Mouse (Mus musculus): ENCODE measurements around the gene Cd44. TPM values are rescaled to one million over a fixed set of nuclear protein-coding genes. Genes with fewer than 3 reads are reported as not detected.

Gene Cd44
- polyA plus RNA-seq, 1 experiment, result 0.15 TPM

DNA sequence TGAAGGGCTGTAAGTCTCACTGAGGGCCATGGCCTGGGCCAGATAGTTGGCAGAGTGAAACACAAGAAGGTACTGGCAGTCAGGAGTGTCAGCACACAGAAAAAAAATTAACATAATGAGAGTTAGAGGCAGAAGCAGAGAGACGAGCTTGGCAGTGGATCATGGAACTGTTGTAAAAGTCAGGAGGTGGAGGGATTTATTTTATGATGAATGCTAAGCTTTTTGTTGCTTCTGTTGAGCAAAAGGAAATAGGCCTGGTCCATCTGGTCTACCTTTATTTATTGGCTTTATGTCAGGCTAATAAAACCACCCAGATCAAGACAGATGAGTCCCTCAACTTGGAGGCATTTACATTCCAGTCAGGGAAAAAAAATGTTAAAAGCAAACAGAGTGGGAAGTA is 31.2 kb upstream of the Cd44 start:
- Histone ChIP-seq H3K27ac (ENCODE audit: control insufficient read depth, insufficient read depth, low read depth, low read length) (no peak overlapping the region), H3K27me3 (ENCODE audit: control insufficient read depth, insufficient read depth, low read length) (no peaks in the 10 kb centered on the region), H3K4me1 (ENCODE audit: control insufficient read depth, insufficient read depth, low read length) (no peaks in the 10 kb centered on the region), H3K36me3 (ENCODE audit: control insufficient read depth, insufficient read depth, low read length) (no peaks in the 10 kb centered on the region), H3K4me3 (ENCODE audit: control insufficient read depth, low read depth, low read length) (no peak overlapping the region)
- no peak for TF ChIP-seq CTCF (IDR thresholded peaks at IDR 0.05; ENCODE audit: control insufficient read depth, insufficient read depth, insufficient replicate concordance, low read depth, low read length)
- no peak for TF ChIP-seq POLR2A (IDR thresholded peaks at IDR 0.05; ENCODE audit: control insufficient read depth, low read depth, low read length)

DNA sequence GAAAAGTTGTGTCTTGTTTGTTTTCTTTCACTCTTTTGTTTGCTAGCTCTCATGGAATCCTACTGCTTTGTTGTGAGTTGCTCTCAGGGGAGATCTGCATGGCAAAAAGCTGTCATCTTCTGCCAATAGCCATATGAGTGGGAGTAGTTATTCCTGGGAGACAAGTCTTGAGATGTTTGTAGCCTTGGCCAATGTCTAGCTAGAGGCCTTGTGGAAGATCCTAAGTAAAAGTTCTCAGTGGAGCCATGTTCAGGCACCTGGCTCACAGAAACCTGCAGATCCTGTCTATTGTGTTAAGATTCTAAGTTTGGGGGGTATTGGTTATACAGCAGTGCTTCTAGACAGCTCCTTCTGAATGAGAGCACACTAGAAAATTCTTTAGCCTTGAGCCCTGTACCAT is 26.7 kb upstream of the Cd44 start:
- no peak overlapping the region for H3K27ac ChIP-seq (ENCODE audit: control insufficient read depth, insufficient read depth, low read depth, low read length)
- H3K4me1 ChIP-seq (ENCODE audit: control insufficient read depth, insufficient read depth, low read length), result no peaks in the 10 kb centered on the region
- H3K4me3 ChIP-seq (ENCODE audit: control insufficient read depth, low read depth, low read length), result no peak overlapping the region
- no peak for TF ChIP-seq POLR2A (IDR thresholded peaks at IDR 0.05; ENCODE audit: control insufficient read depth, low read depth, low read length)
- TF ChIP-seq CTCF (IDR thresholded peaks at IDR 0.05; ENCODE audit: control insufficient read depth, insufficient read depth, insufficient replicate concordance, low read depth, low read length), result no peak
- no peaks in the 10 kb centered on the region for H3K36me3 ChIP-seq (ENCODE audit: control insufficient read depth, insufficient read depth, low read length)
- H3K27me3 ChIP-seq (ENCODE audit: control insufficient read depth, insufficient read depth, low read length), result no peaks in the 10 kb centered on the region

DNA sequence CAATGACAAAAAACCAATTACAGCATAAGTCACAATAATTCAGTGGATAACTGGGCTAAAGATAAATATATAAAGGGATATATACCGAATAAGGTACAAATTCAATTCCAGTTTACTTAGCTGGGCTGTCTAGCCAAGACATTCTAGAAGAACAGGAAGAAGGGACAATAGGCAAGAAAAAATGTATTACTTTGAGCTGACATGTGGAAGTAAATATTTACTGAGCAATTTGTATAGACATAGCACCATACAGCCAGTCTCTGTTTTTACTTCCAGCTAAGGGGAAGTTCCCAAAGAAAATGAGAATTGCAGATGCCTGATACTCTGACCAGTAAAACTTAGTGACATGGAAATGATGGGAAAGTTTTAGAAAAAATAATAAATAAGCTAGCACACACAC is 23.0 kb upstream of the Cd44 start:
- TF ChIP-seq CTCF (IDR thresholded peaks at IDR 0.05; ENCODE audit: control insufficient read depth, insufficient read depth, insufficient replicate concordance, low read depth, low read length), result no peak
- TF ChIP-seq POLR2A (IDR thresholded peaks at IDR 0.05; ENCODE audit: control insufficient read depth, low read depth, low read length), result no peak
- H3K27ac ChIP-seq (ENCODE audit: control insufficient read depth, insufficient read depth, low read depth, low read length), result no peak overlapping the region
- H3K4me3 ChIP-seq (ENCODE audit: control insufficient read depth, low read depth, low read length), result no peak overlapping the region
- no peaks in the 10 kb centered on the region for H3K36me3 ChIP-seq (ENCODE audit: control insufficient read depth, insufficient read depth, low read length)
- no peaks in the 10 kb centered on the region for H3K4me1 ChIP-seq (ENCODE audit: control insufficient read depth, insufficient read depth, low read length)
- H3K27me3 ChIP-seq (ENCODE audit: control insufficient read depth, insufficient read depth, low read length), result no peaks in the 10 kb centered on the region

DNA sequence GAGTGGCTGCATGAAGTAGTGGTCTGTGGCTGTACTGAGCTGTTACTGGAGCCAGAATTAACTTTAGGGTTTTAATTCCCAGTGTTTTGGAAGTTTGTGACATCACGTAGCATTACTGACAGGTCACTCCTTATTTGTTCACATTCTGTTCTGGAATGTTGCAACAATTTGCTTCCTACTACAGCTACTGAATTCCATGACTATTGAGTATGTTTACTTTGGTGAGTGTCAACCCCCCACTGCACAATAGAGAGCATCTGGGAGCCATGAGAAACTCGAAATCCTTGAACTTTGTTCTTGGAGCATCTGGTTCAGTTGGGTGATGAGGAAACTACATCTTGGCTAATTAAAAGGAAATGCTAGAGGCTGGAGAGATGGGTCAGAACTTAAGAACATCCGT is 22.2 kb upstream of the Cd44 start:
- no peaks in the 10 kb centered on the region for H3K4me1 ChIP-seq (ENCODE audit: control insufficient read depth, insufficient read depth, low read length)
- no peak overlapping the region for H3K27ac ChIP-seq (ENCODE audit: control insufficient read depth, insufficient read depth, low read depth, low read length)
- no peaks in the 10 kb centered on the region for H3K36me3 ChIP-seq (ENCODE audit: control insufficient read depth, insufficient read depth, low read length)
- H3K27me3 ChIP-seq (ENCODE audit: control insufficient read depth, insufficient read depth, low read length), result no peaks in the 10 kb centered on the region
- TF ChIP-seq POLR2A (IDR thresholded peaks at IDR 0.05; ENCODE audit: control insufficient read depth, low read depth, low read length) (no peak), CTCF (IDR thresholded peaks at IDR 0.05; ENCODE audit: control insufficient read depth, insufficient read depth, insufficient replicate concordance, low read depth, low read length) (no peak)
- H3K4me3 ChIP-seq (ENCODE audit: control insufficient read depth, low read depth, low read length), result peak overlapping the region; percentile 21; the same call in 1 of the 2 replicates

DNA sequence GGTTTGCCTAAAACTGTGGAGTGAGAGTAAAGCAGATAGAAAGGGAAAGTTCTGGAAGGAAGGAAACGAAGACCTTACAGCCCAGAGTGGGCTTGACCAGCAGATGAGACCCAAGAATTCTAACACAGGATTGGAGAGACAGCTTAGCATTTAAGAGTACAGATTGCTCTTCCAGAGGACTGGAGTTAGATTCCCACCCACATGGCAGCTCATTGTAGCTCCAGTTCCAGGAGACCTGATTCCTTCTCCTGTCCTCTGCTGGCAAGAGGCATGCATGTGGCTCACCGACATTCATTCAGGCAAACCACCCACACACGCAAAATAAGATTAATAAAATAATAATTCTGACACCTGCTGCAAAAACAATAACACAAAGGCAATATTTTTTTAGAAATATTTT is 20.6 kb upstream of the Cd44 start:
- no peak overlapping the region for H3K4me3 ChIP-seq (ENCODE audit: control insufficient read depth, low read depth, low read length)
- H3K27ac ChIP-seq (ENCODE audit: control insufficient read depth, insufficient read depth, low read depth, low read length), result no peak overlapping the region
- no peaks in the 10 kb centered on the region for H3K27me3 ChIP-seq (ENCODE audit: control insufficient read depth, insufficient read depth, low read length)
- no peaks in the 10 kb centered on the region for H3K36me3 ChIP-seq (ENCODE audit: control insufficient read depth, insufficient read depth, low read length)
- no peak for TF ChIP-seq POLR2A (IDR thresholded peaks at IDR 0.05; ENCODE audit: control insufficient read depth, low read depth, low read length)
- no peak for TF ChIP-seq CTCF (IDR thresholded peaks at IDR 0.05; ENCODE audit: control insufficient read depth, insufficient read depth, insufficient replicate concordance, low read depth, low read length)
- H3K4me1 ChIP-seq (ENCODE audit: control insufficient read depth, insufficient read depth, low read length), result no peaks in the 10 kb centered on the region

DNA sequence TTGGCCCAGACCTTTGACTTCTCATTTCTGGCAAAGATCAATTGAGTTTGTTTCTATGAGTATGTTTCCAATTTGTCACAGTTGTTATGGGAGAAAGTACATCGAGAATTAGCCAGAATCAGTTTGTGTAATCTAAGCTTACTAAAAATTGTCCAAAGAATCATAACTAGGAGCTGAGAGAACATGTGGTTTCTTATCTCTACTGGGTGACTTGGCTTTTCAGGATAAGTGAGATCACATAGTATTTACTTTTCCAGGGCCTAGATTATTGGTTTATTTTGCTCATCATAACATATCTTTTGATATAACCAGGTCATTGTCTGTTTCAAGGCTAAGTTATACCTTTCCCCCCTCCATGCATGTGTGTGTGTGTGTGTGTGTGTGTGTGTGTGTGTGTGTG is 16.8 kb upstream of the Cd44 start:
- Histone ChIP-seq H3K4me1 (ENCODE audit: control insufficient read depth, insufficient read depth, low read length) (no peaks in the 10 kb centered on the region), H3K4me3 (ENCODE audit: control insufficient read depth, low read depth, low read length) (no peak overlapping the region), H3K27me3 (ENCODE audit: control insufficient read depth, insufficient read depth, low read length) (no peaks in the 10 kb centered on the region), H3K36me3 (ENCODE audit: control insufficient read depth, insufficient read depth, low read length) (no peaks in the 10 kb centered on the region), H3K27ac (ENCODE audit: control insufficient read depth, insufficient read depth, low read depth, low read length) (no peak overlapping the region)
- no peak for TF ChIP-seq POLR2A (IDR thresholded peaks at IDR 0.05; ENCODE audit: control insufficient read depth, low read depth, low read length)
- no peak for TF ChIP-seq CTCF (IDR thresholded peaks at IDR 0.05; ENCODE audit: control insufficient read depth, insufficient read depth, insufficient replicate concordance, low read depth, low read length)

DNA sequence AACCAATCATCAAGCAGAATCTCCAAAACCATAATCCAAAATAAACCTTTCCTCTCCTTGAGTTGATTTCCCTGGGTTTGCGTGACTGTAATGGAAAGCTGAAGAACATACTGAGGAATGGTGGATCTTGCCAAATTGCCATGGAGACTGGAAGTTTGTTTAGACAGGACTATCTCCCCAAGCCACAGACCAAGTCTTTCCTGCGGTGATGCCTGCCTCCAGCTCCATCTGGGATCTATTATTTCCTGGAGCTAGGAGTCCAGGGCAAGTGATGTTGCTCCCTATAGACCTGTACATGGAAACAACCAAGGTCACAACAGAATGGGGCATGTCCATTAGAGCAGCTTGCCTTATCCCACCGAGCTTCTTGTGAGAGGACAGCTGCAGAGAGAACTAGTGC is 15.1 kb upstream of the Cd44 start:
- Histone ChIP-seq H3K27ac (ENCODE audit: control insufficient read depth, insufficient read depth, low read depth, low read length) (no peak overlapping the region), H3K4me1 (ENCODE audit: control insufficient read depth, insufficient read depth, low read length) (no peaks in the 10 kb centered on the region), H3K27me3 (ENCODE audit: control insufficient read depth, insufficient read depth, low read length) (no peaks in the 10 kb centered on the region), H3K4me3 (ENCODE audit: control insufficient read depth, low read depth, low read length) (no peak overlapping the region), H3K36me3 (ENCODE audit: control insufficient read depth, insufficient read depth, low read length) (no peaks in the 10 kb centered on the region)
- no peak for TF ChIP-seq CTCF (IDR thresholded peaks at IDR 0.05; ENCODE audit: control insufficient read depth, insufficient read depth, insufficient replicate concordance, low read depth, low read length)
- TF ChIP-seq POLR2A (IDR thresholded peaks at IDR 0.05; ENCODE audit: control insufficient read depth, low read depth, low read length), result no peak

DNA sequence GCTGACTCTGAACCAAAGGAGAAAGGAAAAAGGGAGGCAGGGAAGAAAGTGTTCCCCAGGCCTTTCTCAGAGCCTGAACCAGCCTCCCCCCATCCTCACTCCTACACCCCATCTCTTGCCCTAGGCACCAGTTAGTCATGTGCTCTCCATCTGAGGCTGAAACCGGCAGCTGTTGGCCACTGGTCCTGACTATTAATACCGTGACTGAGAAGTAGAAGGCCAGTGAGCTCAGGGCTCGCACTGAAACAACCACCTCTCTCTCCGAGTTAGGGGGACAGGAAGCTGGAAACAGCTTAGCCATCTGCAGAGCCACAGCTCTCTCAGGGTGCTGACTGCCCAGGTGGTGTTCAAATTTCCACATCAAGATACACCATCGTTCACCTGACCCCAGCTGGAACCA is 13.2 kb upstream of the Cd44 start:
- TF ChIP-seq CTCF (IDR thresholded peaks at IDR 0.05; ENCODE audit: control insufficient read depth, insufficient read depth, insufficient replicate concordance, low read depth, low read length) (no peak), POLR2A (IDR thresholded peaks at IDR 0.05; ENCODE audit: control insufficient read depth, low read depth, low read length) (no peak)
- H3K36me3 ChIP-seq (ENCODE audit: control insufficient read depth, insufficient read depth, low read length), result no peaks in the 10 kb centered on the region
- H3K27ac ChIP-seq (ENCODE audit: control insufficient read depth, insufficient read depth, low read depth, low read length), result no peak overlapping the region
- no peak overlapping the region for H3K4me3 ChIP-seq (ENCODE audit: control insufficient read depth, low read depth, low read length)
- H3K27me3 ChIP-seq (ENCODE audit: control insufficient read depth, insufficient read depth, low read length), result no peaks in the 10 kb centered on the region
- no peaks in the 10 kb centered on the region for H3K4me1 ChIP-seq (ENCODE audit: control insufficient read depth, insufficient read depth, low read length)
